Comparison of ENCODE assay signal across 23 mouse cellular contexts in the genomic region with DNA sequence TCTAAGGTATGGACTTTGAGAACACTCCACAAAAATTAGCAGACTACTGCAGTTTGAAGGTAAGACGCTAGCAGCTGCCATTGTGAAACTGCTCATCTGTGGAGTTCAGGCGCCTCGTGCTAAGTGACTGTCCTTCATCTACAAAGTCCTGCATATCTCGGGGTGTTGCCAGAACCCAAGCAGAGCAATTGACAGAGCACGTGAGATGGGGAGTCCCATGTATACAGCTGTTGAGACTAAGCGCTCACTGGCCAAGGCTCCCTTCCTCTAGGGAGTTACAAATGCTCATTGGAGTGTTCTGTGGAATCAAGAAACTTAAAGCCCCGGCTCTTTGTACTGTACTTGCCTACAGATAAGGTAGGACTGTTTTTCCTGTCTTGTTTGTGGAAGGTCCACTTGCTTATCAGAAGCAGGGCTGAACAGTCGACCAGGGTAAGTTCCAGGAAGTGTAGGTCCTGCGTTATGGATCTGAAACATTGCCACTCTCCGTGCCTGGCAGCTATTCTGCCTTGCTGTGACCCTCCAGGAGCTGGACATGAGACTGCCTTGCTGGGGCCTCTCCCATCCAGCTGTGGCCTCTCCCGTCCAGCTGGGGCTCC. TPM values are rescaled to one million over a fixed set of nuclear protein-coding genes. Genes with fewer than 3 reads are reported as not detected.
DNase-seq lines count a peak whose midpoint lies in the region; ATAC-seq lines count a peak whose summit lies in the region.
"Had no signal": no experiment of that assay in that cellular context is flagged by ENCODE, and none has a peak within 500 bp of the region (broad histone marks: within the 10 kb centered on the region; RNA-seq: fewer than 3 reads in every experiment).

No protein-coding gene starts in this region.

- no peaks in the 10 kb centered on the region for H3K36me3 ChIP-seq in heart, embryonic 10.5 days
- H3K36me3 ChIP-seq in intestine, embryonic 15.5 days = no peaks in the 10 kb centered on the region
- no peaks in the 10 kb centered on the region for H3K36me3 ChIP-seq in stomach, embryonic 15.5 days
- H3K36me3 ChIP-seq: embryonic facial prominence, embryonic 12.5 days; heart, embryonic 15.5 days; hindbrain, embryonic 15.5 days; midbrain, embryonic 13.5 days had no signal

- intact Hi-C loops in heart, postnatal 14 days (cut with DNase I) = no loop called here
- intact Hi-C loops in heart, postnatal 10 days (cut with DNase I) = no loop called here

- peak; percentile 84 for ATAC-seq in intestine, embryonic 15.5 days
- peak; percentile 77 for ATAC-seq in stomach, embryonic 15.5 days (ENCODE audit: insufficient read depth, low FRiP score, low read depth)
- ATAC-seq: activated CD4-positive, CD25-positive, alpha-beta regulatory T cell, adult 4 months; forebrain, postnatal 0 days; midbrain, embryonic 13.5 days had no signal

- H3K4me1 ChIP-seq in heart, embryonic 10.5 days = peaks cover 10% of the 10 kb centered on the region
- no peaks in the 10 kb centered on the region for H3K4me1 ChIP-seq in intestine, embryonic 15.5 days (replicated peaks)
- no peaks in the 10 kb centered on the region for H3K4me1 ChIP-seq in stomach, embryonic 15.5 days
- H3K4me1 ChIP-seq: embryonic facial prominence, embryonic 12.5 days; hindbrain, embryonic 15.5 days; midbrain, embryonic 13.5 days had no signal

- no peak overlapping the region for H3K9ac ChIP-seq in intestine, embryonic 15.5 days
- H3K9ac ChIP-seq in stomach, embryonic 15.5 days = no peak overlapping the region
- H3K9ac ChIP-seq: embryonic facial prominence, embryonic 12.5 days; forebrain, postnatal 0 days; heart, embryonic 15.5 days; hindbrain, embryonic 15.5 days; liver, embryonic 14.5 days; midbrain, embryonic 13.5 days had no signal

- 0 out of 2 replicates have a peak overlapping the region, but pooled peaks have one; percentile 22 for H3K4me2 ChIP-seq in intestine, embryonic 15.5 days (replicated peaks)
- H3K4me2 ChIP-seq in stomach, embryonic 15.5 days = no peak overlapping the region
- H3K4me2 ChIP-seq: embryonic facial prominence, embryonic 12.5 days; heart, embryonic 15.5 days; hindbrain, embryonic 15.5 days; midbrain, embryonic 13.5 days had no signal

- peak overlapping the region; percentile 10; the same call in 1 of the 2 replicates for H3K27ac ChIP-seq in heart, embryonic 10.5 days
- H3K27ac ChIP-seq in intestine, embryonic 15.5 days = no peak overlapping the region
- no peak overlapping the region for H3K27ac ChIP-seq in stomach, embryonic 15.5 days
- H3K27ac ChIP-seq: embryonic facial prominence, embryonic 12.5 days; heart, embryonic 15.5 days; hindbrain, embryonic 15.5 days; layer of hippocampus, adult 2 months; liver, embryonic 14.5 days; midbrain, embryonic 13.5 days had no signal

- H3K9me3 ChIP-seq in heart, embryonic 10.5 days = no peaks in the 10 kb centered on the region
- no peaks in the 10 kb centered on the region for H3K9me3 ChIP-seq in intestine, embryonic 15.5 days
- H3K9me3 ChIP-seq in stomach, embryonic 15.5 days = no peaks in the 10 kb centered on the region
- H3K9me3 ChIP-seq: embryonic facial prominence, embryonic 12.5 days; heart, embryonic 15.5 days; hindbrain, embryonic 15.5 days; midbrain, embryonic 13.5 days had no signal

- no peak overlapping the region for H3K4me3 ChIP-seq in heart, embryonic 10.5 days
- no peak overlapping the region for H3K4me3 ChIP-seq in intestine, embryonic 15.5 days (replicated peaks)
- no peak overlapping the region for H3K4me3 ChIP-seq in stomach, embryonic 15.5 days (replicated peaks)
- H3K4me3 ChIP-seq: embryonic facial prominence, embryonic 12.5 days; heart, embryonic 15.5 days; hindbrain, embryonic 15.5 days; layer of hippocampus, adult 2 months; midbrain, embryonic 13.5 days had no signal

- no peaks in the 10 kb centered on the region for H3K27me3 ChIP-seq in heart, embryonic 10.5 days (ENCODE audit: insufficient read depth, poor library complexity, severe bottlenecking)
- no peaks in the 10 kb centered on the region for H3K27me3 ChIP-seq in intestine, embryonic 15.5 days (replicated peaks)
- no peaks in the 10 kb centered on the region for H3K27me3 ChIP-seq in stomach, embryonic 15.5 days (replicated peaks)
- H3K27me3 ChIP-seq: embryonic facial prominence, embryonic 12.5 days; heart, embryonic 15.5 days; hindbrain, embryonic 15.5 days; midbrain, embryonic 13.5 days had no signal

- DNase-seq in heart, embryonic 10.5 days (ENCODE audit: low spot score) = no peak
- DNase-seq in heart, postnatal 14 days = no peak
- DNase-seq in heart, postnatal 10 days = peak; percentile 6 to 13
- DNase-seq in heart, adult 11 months = no peak
- no peak for DNase-seq in cerebellum, postnatal 10 days
- DNase-seq: adrenal gland, adult 8-10 months; cerebellum, adult 18-20 months; cerebellum, postnatal 25 days; forebrain, postnatal 0 days; gastrocnemius, postnatal 25 days; kidney, postnatal 25 days; right cerebral cortex, postnatal 14 days; thymus, adult 18-20 months; thymus, postnatal 36 days had no signal

- 37% methylated on average over 11 of the region's 11 CpGs for WGBS in heart, embryonic 10.5 days
- 47% methylated on average over 11 of the region's 11 CpGs for WGBS in intestine, embryonic 15.5 days
- 50% methylated on average over 11 of the region's 11 CpGs for whole genome bisulfite sequencing in stomach, embryonic 15.5 days

RNA-seq across cellular contexts. Expression of a gene that starts 39.0 kb away (rescaled TPM):
- 40.1 and 44.4 TPM in 2 replicates for polyA plus RNA-seq in heart, embryonic 10.5 days (2016; fragmentation: Nextera tagmentation; extraction: Ambion mirVana)
- total RNA-seq in heart, postnatal 14 days (2021) = 10 to 100 TPM; 28.2 to 31.5 TPM
- 10 to 100 TPM; 42.3 to 46.9 TPM for total RNA-seq in heart, postnatal 10 days (2021)
- polyA plus RNA-seq in intestine, embryonic 15.5 days (2015; fragmentation: Nextera tagmentation; extraction: Ambion mirVana) = 56.2 and 60.8 TPM in 2 replicates
- 44.2 and 47.9 TPM in 2 replicates for polyA plus RNA-seq in stomach, embryonic 15.5 days (2015; fragmentation: Nextera tagmentation; extraction: Ambion mirVana)

Comparison
In these comparisons a context has a peak if more than half of its experiments do, and no peak if none do; other contexts are left out.
1. DNase-seq: peak in heart, postnatal 10 days (2 of 2); none in heart, embryonic 10.5 days (single experiment), heart, postnatal 14 days (0 of 2), heart, adult 11 months (single experiment) and cerebellum, postnatal 10 days (0 of 2).